In the genomic region with DNA sequence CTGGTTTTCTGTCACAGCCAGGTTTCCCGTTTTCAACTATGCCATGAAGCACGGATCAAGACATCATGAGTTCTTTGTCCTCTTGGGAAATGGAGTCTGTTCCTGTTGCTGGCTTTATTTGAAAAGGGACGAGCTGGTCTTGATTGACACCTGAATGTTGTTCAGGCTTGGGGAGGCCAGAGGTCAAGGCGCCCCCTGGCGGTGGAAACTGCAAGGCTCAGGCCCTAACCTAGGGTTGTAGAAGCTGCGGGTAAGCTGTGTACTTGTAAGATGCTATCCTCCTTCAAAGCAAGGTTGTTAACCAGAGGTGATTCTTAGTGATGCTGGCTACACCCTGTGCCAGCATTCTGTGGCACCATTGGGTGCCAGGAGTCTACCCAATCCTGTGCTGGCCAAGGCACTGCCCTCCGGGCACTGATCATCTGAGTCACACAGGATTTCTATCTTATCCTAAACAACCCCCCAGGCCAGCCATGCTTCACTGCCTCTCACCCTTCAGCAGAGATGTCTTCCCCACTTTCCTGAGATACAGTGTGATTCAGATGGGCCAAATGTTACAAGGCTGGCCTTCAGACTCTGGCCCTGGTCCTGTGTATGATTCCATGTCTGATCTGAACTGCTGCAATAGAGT, we compare ENCODE assay signal across 7 mouse cellular contexts. TPM values are rescaled to one million over a fixed set of nuclear protein-coding genes. Genes with fewer than 3 reads are reported as not detected.
DNase-seq lines count a peak whose midpoint lies in the region; ATAC-seq and TF ChIP-seq lines count a peak whose summit lies in the region.

No protein-coding gene starts in this region.

- 29% methylated on average over 7 of the region's 7 CpGs for WGBS in embryonic facial prominence, embryonic 14.5 days
- WGBS in kidney, postnatal 0 days: 38% methylated on average over 7 of the region's 7 CpGs

- no peaks in the 10 kb centered on the region for H3K9me3 ChIP-seq in embryonic facial prominence, embryonic 14.5 days (ENCODE audit: control insufficient read depth, low read length)
- no peaks in the 10 kb centered on the region for H3K9me3 ChIP-seq in kidney, postnatal 0 days (replicated peaks; ENCODE audit: low read length)

- no peak overlapping the region for H3K9ac ChIP-seq in embryonic facial prominence, embryonic 14.5 days (ENCODE audit: low read depth, low read length)
- H3K9ac ChIP-seq in kidney, postnatal 0 days (ENCODE audit: low read depth, low read length): no peak overlapping the region

- H3K4me1 ChIP-seq in embryonic facial prominence, embryonic 14.5 days (ENCODE audit: control insufficient read depth, insufficient read depth, low read length): no peaks in the 10 kb centered on the region
- no peaks in the 10 kb centered on the region for H3K4me1 ChIP-seq in kidney, postnatal 0 days (replicated peaks; ENCODE audit: insufficient read depth, low read length)

- ATAC-seq in embryonic facial prominence, embryonic 14.5 days (ENCODE audit: low read depth): no peak
- ATAC-seq in kidney, postnatal 0 days (replicated peaks; ENCODE audit: low FRiP score, low read depth): no peak

- H3K27me3 ChIP-seq in embryonic facial prominence, embryonic 14.5 days (replicated peaks; ENCODE audit: control insufficient read depth, insufficient read depth, low read length): no peaks in the 10 kb centered on the region
- no peaks in the 10 kb centered on the region for H3K27me3 ChIP-seq in kidney, postnatal 0 days (ENCODE audit: insufficient read depth, low read length)

- H3K27ac ChIP-seq in embryonic facial prominence, embryonic 14.5 days (replicated peaks; ENCODE audit: low read depth, low read length): no peak overlapping the region
- no peak overlapping the region for H3K27ac ChIP-seq in kidney, postnatal 0 days

- H3K36me3 ChIP-seq in embryonic facial prominence, embryonic 14.5 days (ENCODE audit: control insufficient read depth, insufficient read depth, low read length): no peaks in the 10 kb centered on the region
- H3K36me3 ChIP-seq in kidney, postnatal 0 days (ENCODE audit: insufficient read depth, low read length): no peaks in the 10 kb centered on the region

- DNase-seq in right cerebral cortex, postnatal 14 days: peak; percentile 40
- DNase-seq in right cerebral cortex, postnatal 25 days: no peak
- DNase-seq in adrenal gland, postnatal 14 days: peak; percentile 82
- DNase-seq in embryonic facial prominence, embryonic 14.5 days (ENCODE audit: low spot score): peak; percentile 5
- peak; percentile 46 for DNase-seq in kidney, postnatal 0 days (ENCODE audit: low spot score)
- peak; percentile 53 to 81 for DNase-seq in lung, postnatal 4 days
- peak; percentile 75 to 94 for DNase-seq in spleen, postnatal 4 days (ENCODE audit: low spot score in 2 of 2)

- no peak overlapping the region for H3K4me2 ChIP-seq in embryonic facial prominence, embryonic 14.5 days (ENCODE audit: low read depth, low read length)
- no peak overlapping the region for H3K4me2 ChIP-seq in kidney, postnatal 0 days (ENCODE audit: low read length)

- no peak overlapping the region for H3K4me3 ChIP-seq in embryonic facial prominence, embryonic 14.5 days (ENCODE audit: low read depth, low read length)
- no peak overlapping the region for H3K4me3 ChIP-seq in kidney, postnatal 0 days (replicated peaks; ENCODE audit: low read depth, low read length)

- peak; percentile 76 for TF ChIP-seq CTCF in kidney, postnatal 0 days (IDR thresholded peaks at IDR 0.05; ENCODE audit: low read depth)

RNA-seq across cellular contexts. Expression of gene Inpp5d, which starts 11.6 kb away (rescaled TPM):
- total RNA-seq in adrenal gland, postnatal 14 days (2021): 13.2 and 34.2 TPM in 2 replicates
- 7.9 and 11.1 TPM in 2 replicates for polyA plus RNA-seq in embryonic facial prominence, embryonic 14.5 days (2014; fragmentation: Nextera tagmentation; extraction: Ambion mirVana)
- polyA plus RNA-seq in kidney, postnatal 0 days (2015; fragmentation: Nextera tagmentation; extraction: Ambion mirVana): 4.0 and 6.6 TPM in 2 replicates

RNA-seq across cellular contexts. Expression of gene Ngef, which starts 34.9 kb away (rescaled TPM):
- 0.64 and 3.6 TPM in 2 replicates for total RNA-seq in adrenal gland, postnatal 14 days (2021)
- 2.1 and 2.5 TPM in 2 replicates for polyA plus RNA-seq in embryonic facial prominence, embryonic 14.5 days (2014; fragmentation: Nextera tagmentation; extraction: Ambion mirVana)
- 4.3 and 4.4 TPM in 2 replicates for polyA plus RNA-seq in kidney, postnatal 0 days (2015; fragmentation: Nextera tagmentation; extraction: Ambion mirVana)
